Mouse (Mus musculus): ENCODE results near the gene Sh3pxd2b. TPM values are rescaled to one million over a fixed set of nuclear protein-coding genes. Genes with fewer than 3 reads are reported as not detected.

Gene Sh3pxd2b
- polyA plus RNA-seq, 1 experiment from 2014 or later: 18.6 TPM

DNA sequence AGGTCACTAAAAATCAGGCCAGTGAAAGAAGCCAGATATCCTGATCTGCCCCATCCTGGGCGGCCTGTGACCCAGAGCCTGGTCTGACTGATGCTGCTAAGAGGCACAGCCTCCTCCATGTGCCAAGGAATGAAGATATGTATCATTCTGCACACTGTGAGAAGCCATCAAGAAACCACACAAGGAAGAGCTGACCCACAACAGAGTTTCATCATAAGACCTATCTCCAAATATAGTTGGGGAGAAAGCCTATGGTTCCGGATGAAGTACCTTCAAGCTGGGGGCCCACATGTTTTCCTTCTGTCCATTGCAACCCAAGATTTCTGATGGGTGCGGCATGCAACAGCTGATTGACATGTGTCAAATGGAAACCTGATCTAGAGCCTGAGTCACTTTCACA lies 31.6 kb upstream of the Sh3pxd2b start:
- Histone ChIP-seq H3K27ac (no peak overlapping the region), H3K36me3 (no peaks in the 10 kb centered on the region), H3K4me1 (no peaks in the 10 kb centered on the region), H3K27me3 (replicated peaks) (no peaks in the 10 kb centered on the region), H3K9ac (no peak overlapping the region), H3K4me3 (replicated peaks) (no peak overlapping the region), H3K4me2 (no peak overlapping the region), H3K9me3 (no peaks in the 10 kb centered on the region)
- ATAC-seq (ENCODE audit: insufficient read depth, low FRiP score, low read depth): no peak
- WGBS: 82% methylated on average over 3 of the region's 3 CpGs

DNA sequence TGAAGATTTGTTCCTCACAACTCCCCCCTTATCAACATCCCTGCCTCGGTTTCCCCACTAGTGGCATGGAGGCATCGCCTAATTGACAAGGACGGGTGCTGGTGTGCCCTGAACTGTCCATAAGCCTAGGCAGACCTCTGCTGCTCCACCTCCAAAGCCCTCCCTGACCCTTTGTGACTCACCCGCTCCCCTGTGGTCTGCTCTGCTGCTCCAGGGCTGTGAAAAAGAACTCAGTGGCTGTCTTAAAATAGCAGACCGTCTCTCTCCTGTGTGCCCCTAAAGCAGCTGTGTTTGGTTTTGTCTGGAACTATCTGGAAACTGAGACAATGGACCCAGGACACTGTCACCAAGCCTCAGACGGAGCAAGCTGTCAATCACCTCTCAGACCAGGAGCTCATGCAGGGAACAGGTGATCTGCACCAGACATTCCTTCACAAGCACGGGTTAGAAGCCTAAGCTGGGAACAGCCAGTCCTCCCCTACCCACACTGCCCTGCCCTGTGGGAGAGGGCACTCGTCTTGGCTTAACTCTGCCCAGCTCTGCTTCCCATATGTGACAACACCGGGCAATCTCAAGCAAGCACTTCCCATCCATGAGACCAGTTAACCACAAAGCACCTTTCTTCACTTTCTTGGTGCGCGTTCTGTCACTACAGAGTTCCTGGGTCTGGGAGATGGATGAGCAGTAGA lies 27.0 kb upstream of the Sh3pxd2b start:
- Histone ChIP-seq H3K9ac (no peak overlapping the region), H3K9me3 (no peaks in the 10 kb centered on the region), H3K4me3 (replicated peaks) (no peak overlapping the region), H3K27ac (no peak overlapping the region), H3K27me3 (replicated peaks) (no peaks in the 10 kb centered on the region), H3K4me1 (no peaks in the 10 kb centered on the region), H3K4me2 (no peak overlapping the region), H3K36me3 (no peaks in the 10 kb centered on the region)
- WGBS: 68% methylated on average over 11 of the region's 11 CpGs
- ATAC-seq (ENCODE audit: insufficient read depth, low FRiP score, low read depth): no peak

DNA sequence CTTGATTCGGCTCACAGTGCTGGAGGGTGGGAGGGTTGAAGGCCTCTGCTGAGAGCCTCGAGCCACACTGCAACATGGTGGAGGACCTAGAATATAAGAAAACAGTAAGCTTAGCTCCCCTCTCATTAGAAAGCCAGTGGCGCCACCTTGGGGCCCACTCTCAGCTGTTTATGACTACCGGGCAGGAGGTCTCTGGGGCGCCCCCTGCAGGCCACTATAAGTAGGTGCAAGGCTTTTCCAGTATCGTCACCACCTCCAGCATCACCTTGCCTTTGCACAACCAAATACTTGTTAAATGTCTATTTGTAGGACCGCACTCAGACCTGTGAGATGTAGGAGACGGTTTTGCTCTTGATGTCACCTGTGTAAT lies 26.4 kb upstream of the Sh3pxd2b start:
- no peak overlapping the region for H3K4me2 ChIP-seq
- H3K9me3 ChIP-seq: no peaks in the 10 kb centered on the region
- H3K36me3 ChIP-seq: no peaks in the 10 kb centered on the region
- no peak overlapping the region for H3K4me3 ChIP-seq (replicated peaks)
- WGBS: 33% methylated on average over 8 of the region's 8 CpGs
- H3K27me3 ChIP-seq (replicated peaks): no peaks in the 10 kb centered on the region
- no peaks in the 10 kb centered on the region for H3K4me1 ChIP-seq
- 0 out of 2 replicates have a peak, but pooled peaks have one; percentile 9 for ATAC-seq (ENCODE audit: insufficient read depth, low FRiP score, low read depth)
- H3K9ac ChIP-seq: no peak overlapping the region
- H3K27ac ChIP-seq: no peak overlapping the region

DNA sequence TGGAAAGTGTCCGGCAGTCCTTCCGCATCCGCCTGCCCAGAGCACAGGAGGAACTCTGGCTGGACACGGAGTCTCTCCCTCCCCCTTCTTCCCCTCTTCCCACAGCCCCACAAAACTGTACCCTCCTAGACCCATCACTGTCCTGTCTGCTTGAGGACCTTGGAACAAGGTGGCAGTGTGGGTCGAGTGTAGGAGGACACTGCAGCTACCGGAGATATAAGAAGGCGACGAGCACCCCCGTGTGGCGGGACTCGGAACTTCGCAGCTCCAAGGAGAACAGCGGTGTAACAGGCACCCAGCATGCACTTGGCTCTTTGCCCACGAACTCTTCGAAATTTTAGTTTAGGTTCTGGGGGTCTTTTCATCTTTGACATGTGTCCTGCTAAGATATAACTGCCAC lies 23.0 kb upstream of the Sh3pxd2b start:
- peak overlapping the region; percentile 28 for H3K4me3 ChIP-seq (replicated peaks)
- no peaks in the 10 kb centered on the region for H3K27me3 ChIP-seq (replicated peaks)
- ATAC-seq (ENCODE audit: insufficient read depth, low FRiP score, low read depth): peak; percentile 77; the same call in 1 of the 2 replicates
- H3K36me3 ChIP-seq: no peaks in the 10 kb centered on the region
- H3K4me1 ChIP-seq: no peaks in the 10 kb centered on the region
- no peak overlapping the region for H3K27ac ChIP-seq
- no peaks in the 10 kb centered on the region for H3K9me3 ChIP-seq
- 11% methylated on average over 15 of the region's 15 CpGs for WGBS
- peak overlapping the region; percentile 58 for H3K4me2 ChIP-seq
- H3K9ac ChIP-seq: no peak overlapping the region

DNA sequence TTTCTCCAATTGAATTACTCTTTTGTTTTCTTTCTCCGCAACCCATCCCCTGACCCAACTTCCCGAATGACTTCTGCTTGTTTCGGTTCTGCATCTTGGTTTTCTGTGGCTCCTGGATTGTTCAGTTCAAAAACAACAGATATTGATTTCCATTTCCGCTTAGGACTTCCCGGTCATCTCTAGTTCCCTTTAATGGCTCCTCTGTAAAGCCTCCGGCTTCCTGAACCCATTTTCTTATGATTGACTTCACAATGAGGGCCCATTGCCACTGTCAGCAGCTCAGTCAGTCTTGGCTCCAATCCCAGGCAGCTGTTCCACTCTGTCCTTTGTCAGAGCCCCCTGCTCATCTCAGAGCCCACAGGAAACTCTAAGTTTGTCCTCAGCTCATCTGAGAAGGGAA lies 16.5 kb upstream of the Sh3pxd2b start:
- Histone ChIP-seq H3K27ac (peak overlapping the region; percentile 21; the same call in 1 of the 2 replicates), H3K27me3 (replicated peaks) (no peaks in the 10 kb centered on the region), H3K4me2 (no peak overlapping the region), H3K9ac (no peak overlapping the region), H3K9me3 (no peaks in the 10 kb centered on the region), H3K4me3 (replicated peaks) (no peak overlapping the region), H3K36me3 (no peaks in the 10 kb centered on the region), H3K4me1 (no peaks in the 10 kb centered on the region)
- no peak for ATAC-seq (ENCODE audit: insufficient read depth, low FRiP score, low read depth)
- WGBS: 44% methylated on average over 6 of the region's 6 CpGs

DNA sequence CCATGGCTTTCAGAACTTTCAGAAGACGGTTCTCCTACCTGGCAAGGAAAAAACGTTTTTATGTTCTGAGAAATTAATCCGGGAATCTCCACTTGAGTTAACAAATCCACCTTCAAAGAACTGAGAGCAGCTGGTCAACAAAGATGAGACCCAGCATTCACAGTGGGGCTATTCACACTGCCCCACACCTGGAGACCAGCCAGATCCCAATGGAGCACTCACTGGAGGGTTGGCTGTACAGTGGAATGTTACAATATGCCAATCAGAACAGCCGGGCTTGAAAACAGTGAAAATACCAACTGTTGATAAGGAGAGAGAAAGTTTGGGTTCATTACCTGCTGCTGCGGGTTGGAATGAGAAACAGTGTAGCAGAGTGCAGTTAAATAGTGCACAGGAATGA lies 15.8 kb upstream of the Sh3pxd2b start:
- ATAC-seq (ENCODE audit: insufficient read depth, low FRiP score, low read depth): no peak
- H3K27me3 ChIP-seq (replicated peaks): no peaks in the 10 kb centered on the region
- H3K4me1 ChIP-seq: no peaks in the 10 kb centered on the region
- H3K9me3 ChIP-seq: no peaks in the 10 kb centered on the region
- no peak overlapping the region for H3K9ac ChIP-seq
- whole genome bisulfite sequencing: 46% methylated on average over 5 of the region's 5 CpGs
- no peak overlapping the region for H3K4me3 ChIP-seq (replicated peaks)
- no peak overlapping the region for H3K4me2 ChIP-seq
- no peaks in the 10 kb centered on the region for H3K36me3 ChIP-seq
- no peak overlapping the region for H3K27ac ChIP-seq

DNA sequence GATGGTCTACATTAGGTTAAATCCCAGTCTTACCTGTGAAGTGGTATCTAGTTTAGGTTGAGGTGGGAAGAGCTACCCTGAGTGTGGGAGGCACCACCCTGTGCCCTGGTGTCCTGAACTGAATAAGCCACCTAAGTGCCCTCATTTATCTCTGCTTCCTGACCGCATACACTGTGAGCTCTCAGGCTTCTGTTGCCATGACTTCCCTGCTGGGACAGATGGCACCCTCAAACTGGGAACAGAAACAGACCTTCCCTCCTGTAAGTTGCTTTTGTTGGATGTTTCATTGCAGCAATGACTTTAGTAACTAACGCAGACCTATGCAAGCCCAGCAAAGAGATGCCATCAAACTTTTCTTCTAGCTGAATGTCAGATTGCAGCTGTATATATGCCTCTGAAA lies 14.4 kb upstream of the Sh3pxd2b start:
- no peak for ATAC-seq (ENCODE audit: insufficient read depth, low FRiP score, low read depth)
- Histone ChIP-seq H3K9me3 (no peaks in the 10 kb centered on the region), H3K4me3 (replicated peaks) (no peak overlapping the region), H3K4me2 (no peak overlapping the region), H3K36me3 (no peaks in the 10 kb centered on the region), H3K4me1 (no peaks in the 10 kb centered on the region), H3K27me3 (replicated peaks) (no peaks in the 10 kb centered on the region), H3K9ac (no peak overlapping the region), H3K27ac (no peak overlapping the region)
- WGBS: 66% methylated on average over 2 of the region's 2 CpGs

DNA sequence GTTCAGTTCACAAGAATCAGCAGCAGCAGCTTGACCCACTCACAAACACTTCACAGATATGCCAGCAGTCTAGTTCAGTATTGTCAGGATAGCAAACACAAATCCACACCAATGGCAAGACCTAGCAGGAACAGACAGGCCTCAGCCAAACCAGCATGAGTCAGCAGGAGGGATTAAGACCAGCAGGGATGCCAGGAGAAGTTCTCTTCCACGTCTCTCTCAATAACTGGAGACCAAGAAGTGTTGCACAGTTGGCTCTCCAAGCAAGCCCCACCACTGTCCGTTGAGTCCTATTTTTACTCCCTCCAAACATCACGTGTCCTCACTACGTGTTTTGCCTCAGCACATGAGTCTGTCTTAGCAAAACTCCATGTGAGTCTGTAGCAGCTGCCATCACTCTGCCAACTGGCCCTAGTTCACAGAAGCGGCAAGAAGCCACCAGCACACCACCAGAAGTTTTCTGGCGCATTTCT lies 11.1 kb upstream of the Sh3pxd2b start:
- Histone ChIP-seq H3K36me3 (no peaks in the 10 kb centered on the region), H3K4me2 (no peak overlapping the region), H3K4me3 (replicated peaks) (no peak overlapping the region), H3K9ac (no peak overlapping the region), H3K27ac (no peak overlapping the region), H3K9me3 (no peaks in the 10 kb centered on the region), H3K4me1 (peaks cover 3% of the 10 kb centered on the region; the same call in 1 of the 2 replicates), H3K27me3 (replicated peaks) (no peaks in the 10 kb centered on the region)
- 86% methylated on average over 6 of the region's 6 CpGs for WGBS
- ATAC-seq (ENCODE audit: insufficient read depth, low FRiP score, low read depth): no peak

DNA sequence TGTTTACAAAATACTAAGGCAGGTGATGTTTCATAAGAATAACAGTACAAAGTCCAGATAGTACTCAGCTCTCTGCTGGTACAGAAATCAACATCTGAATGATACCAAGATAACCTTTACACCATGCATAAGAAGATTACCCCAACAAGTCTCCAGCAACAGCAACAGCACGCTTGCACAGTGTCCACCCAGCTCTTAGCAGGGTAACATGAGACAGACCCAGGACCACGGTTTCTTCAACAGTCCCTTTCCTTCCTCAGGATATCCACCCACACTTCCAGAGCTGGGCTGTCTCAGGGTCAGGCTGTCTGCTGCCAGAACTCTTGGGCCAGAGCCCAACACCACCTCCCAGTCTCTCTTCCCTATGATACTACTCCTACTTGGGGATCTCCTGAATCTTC lies 8.5 kb upstream of the Sh3pxd2b start:
- Histone ChIP-seq H3K4me2 (no peak overlapping the region), H3K4me3 (replicated peaks) (no peak overlapping the region), H3K36me3 (no peaks in the 10 kb centered on the region), H3K9ac (no peak overlapping the region), H3K4me1 (peaks cover 3% of the 10 kb centered on the region; the same call in 1 of the 2 replicates), H3K9me3 (no peaks in the 10 kb centered on the region), H3K27ac (no peak overlapping the region), H3K27me3 (replicated peaks) (no peaks in the 10 kb centered on the region)
- ATAC-seq (ENCODE audit: insufficient read depth, low FRiP score, low read depth): no peak
- 45% methylated on average over 2 of the region's 2 CpGs for WGBS

DNA sequence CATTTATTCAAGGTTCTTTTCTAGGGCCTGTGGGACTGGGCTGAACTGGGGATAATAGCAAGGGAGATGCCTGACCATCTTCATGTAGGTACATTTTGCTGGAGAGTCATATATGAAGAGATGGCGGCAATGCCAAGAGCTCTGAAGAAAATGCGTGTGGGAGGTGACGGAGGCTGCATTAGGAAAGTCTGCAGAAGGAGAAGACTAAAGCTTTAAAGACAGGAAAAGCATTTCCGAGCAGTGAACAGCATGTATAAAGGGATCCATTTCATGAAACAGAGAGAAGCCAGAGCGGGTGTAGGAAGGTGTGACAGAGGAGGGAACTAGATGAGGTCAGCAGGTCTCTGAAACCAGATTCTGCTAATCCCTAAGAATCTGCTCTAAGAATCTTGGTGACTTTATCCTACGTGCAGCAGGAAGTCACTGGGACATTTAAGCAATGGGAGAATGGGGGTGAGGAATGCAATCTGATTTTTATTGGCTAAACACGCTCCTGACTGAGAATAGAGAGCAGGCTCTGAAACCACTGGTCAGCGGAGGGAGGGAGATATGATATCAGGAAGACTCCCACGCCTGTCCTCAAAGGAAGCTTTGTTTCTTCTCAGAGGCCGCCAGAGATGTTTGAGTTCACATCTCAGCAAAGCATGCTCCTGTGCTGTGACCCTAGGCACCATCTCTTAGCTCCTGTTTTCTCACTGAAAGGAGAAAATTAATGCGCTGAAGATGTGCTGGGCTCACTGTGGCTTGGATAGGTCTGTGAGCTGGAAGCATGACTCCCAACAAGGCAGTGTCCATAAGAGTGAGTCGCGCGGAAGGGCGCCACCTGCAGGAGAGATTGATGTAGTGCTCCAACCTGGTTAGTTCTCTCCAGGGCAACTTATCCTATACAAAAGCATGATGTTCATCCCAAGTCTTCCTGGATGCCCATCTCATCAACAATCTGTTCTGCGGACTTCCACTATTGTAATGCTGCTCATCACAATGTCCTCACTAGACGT lies 6.8 kb upstream of the Sh3pxd2b start:
- no peaks in the 10 kb centered on the region for H3K27me3 ChIP-seq (replicated peaks)
- no peak; the same call in 1 of the 2 replicates for ATAC-seq (ENCODE audit: insufficient read depth, low FRiP score, low read depth)
- H3K9ac ChIP-seq: no peak overlapping the region
- no peaks in the 10 kb centered on the region for H3K9me3 ChIP-seq
- 0 out of 2 replicates have a peak overlapping the region, but pooled peaks have one; percentile 27 for H3K4me2 ChIP-seq
- H3K4me1 ChIP-seq: peaks cover 10% of the 10 kb centered on the region; the same call in 1 of the 2 replicates
- H3K4me3 ChIP-seq (replicated peaks): no peak overlapping the region
- H3K36me3 ChIP-seq: no peaks in the 10 kb centered on the region
- WGBS: 32% methylated on average over 17 of the region's 17 CpGs
- 0 out of 2 replicates have a peak overlapping the region, but pooled peaks have one; percentile 21 for H3K27ac ChIP-seq

DNA sequence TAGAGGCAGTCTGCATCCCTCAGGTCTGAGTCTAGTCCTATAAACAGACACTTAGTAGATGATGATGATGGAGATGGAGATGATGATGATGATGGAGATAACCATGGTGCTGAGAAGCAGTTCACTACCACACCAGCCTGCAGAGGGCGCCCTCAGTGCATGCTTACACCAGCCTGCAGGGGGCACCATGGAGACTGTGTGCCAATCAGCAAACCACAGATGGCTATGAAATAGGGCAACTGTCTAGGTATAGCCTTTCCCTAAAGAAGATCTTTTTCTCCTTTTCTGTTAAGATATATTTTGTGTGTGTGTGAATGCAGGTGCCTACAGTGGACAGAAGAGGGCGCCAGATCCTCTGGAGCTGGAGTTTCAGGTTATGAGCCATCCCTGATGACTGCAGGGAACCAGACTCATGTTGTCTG lies 4.8 kb upstream of the Sh3pxd2b start:
- no peak for ATAC-seq (ENCODE audit: insufficient read depth, low FRiP score, low read depth)
- no peak overlapping the region for H3K4me3 ChIP-seq (replicated peaks)

DNA sequence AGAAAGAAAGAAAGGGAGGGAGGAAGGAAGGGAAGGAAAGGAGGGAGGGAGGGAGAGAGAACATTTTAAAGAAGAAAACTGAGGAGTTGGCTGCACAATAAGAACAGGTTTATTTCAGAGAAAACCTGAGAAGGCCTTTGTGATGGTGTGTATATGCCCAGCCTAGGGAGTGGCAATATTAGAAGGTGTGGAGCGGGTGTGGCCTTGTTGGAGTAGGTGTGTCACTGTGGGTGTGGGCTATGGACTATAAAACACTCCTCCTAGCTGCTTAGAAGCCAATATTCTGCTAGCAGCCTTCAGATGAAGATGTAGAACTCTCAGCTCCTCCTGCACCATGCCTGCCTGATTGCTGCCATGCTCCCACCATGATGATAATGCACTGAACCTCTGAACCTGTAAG lies 4.3 kb upstream of the Sh3pxd2b start:
- H3K9me3 ChIP-seq: no peaks in the 10 kb centered on the region
- H3K4me2 ChIP-seq: no peak overlapping the region
- no peak for ATAC-seq (ENCODE audit: insufficient read depth, low FRiP score, low read depth)
- no peaks in the 10 kb centered on the region for H3K36me3 ChIP-seq
- no peaks in the 10 kb centered on the region for H3K27me3 ChIP-seq (replicated peaks)
- no peak overlapping the region for H3K4me3 ChIP-seq (replicated peaks)
- no peak overlapping the region for H3K9ac ChIP-seq
- WGBS: 76% methylated on average over 1 of the region's 1 CpGs
- peaks cover 22% of the 10 kb centered on the region for H3K4me1 ChIP-seq
- no peak overlapping the region for H3K27ac ChIP-seq

More for the DNA sequence above, 4.8 kb upstream of the Sh3pxd2b start:
- Histone ChIP-seq H3K4me2 (no peak overlapping the region), H3K9ac (no peak overlapping the region), H3K27ac (no peak overlapping the region), H3K27me3 (replicated peaks) (no peaks in the 10 kb centered on the region), H3K9me3 (no peaks in the 10 kb centered on the region), H3K4me1 (peaks cover 21% of the 10 kb centered on the region), H3K36me3 (no peaks in the 10 kb centered on the region)
- 23% methylated on average over 2 of the region's 2 CpGs for WGBS
